Mouse (Mus musculus) erythroblast, embryonic 14.5 days (primary cell): ENCODE measurements around the gene Scn2b. TPM values are rescaled to one million over a fixed set of nuclear protein-coding genes. Genes with fewer than 3 reads are reported as not detected.

ENCODE experiments used
- H3K27me3 ChIP-seq: 2 replicates; pipeline ENCODE4 v1.6.1; 2012; ENCODE audit warnings: inconsistent platforms; ENCODE audit not compliant: control insufficient read depth
- H3K36me3 ChIP-seq: 2 replicates; pipeline ENCODE4 v1.6.1; 2012; ENCODE audit warnings: mild to moderate bottlenecking, inconsistent platforms; ENCODE audit not compliant: control insufficient read depth
- H3K4me1 ChIP-seq: 2 replicates; pipeline ENCODE4 v1.6.1; 2012; ENCODE audit warnings: inconsistent platforms; ENCODE audit not compliant: control insufficient read depth
- H3K4me3 ChIP-seq: replicated peaks from 2 replicates; pipeline ENCODE3; 2012; ENCODE audit warnings: moderate library complexity, mild to moderate bottlenecking, inconsistent platforms
- H3K9me3 ChIP-seq: 2 replicates; pipeline ENCODE4 v1.6.1; 2012; ENCODE audit warnings: low read length, inconsistent platforms, mixed read lengths; ENCODE audit not compliant: control insufficient read depth
- GATA1 ChIP-seq: IDR thresholded peaks from 2 replicates; pipeline ENCODE4 v1.6.1; 2012; ENCODE audit warnings: low read length, inconsistent platforms, mixed read lengths
- TAL1 ChIP-seq: IDR thresholded peaks from 3 replicates; pipeline ENCODE4 v1.6.1; 2012; ENCODE audit warnings: low read length, inconsistent platforms, mixed read lengths
- polyA plus RNA-seq: library from polyadenylated mRNA; stranded (reverse); fragments of >175 nt; gene quantifications from 2 replicates; pipeline ENCODE4 v1.2.3, GENCODE M21; 2012

Scn2b gene
- polyA plus RNA-seq, 1 experiment = not detected

DNA sequence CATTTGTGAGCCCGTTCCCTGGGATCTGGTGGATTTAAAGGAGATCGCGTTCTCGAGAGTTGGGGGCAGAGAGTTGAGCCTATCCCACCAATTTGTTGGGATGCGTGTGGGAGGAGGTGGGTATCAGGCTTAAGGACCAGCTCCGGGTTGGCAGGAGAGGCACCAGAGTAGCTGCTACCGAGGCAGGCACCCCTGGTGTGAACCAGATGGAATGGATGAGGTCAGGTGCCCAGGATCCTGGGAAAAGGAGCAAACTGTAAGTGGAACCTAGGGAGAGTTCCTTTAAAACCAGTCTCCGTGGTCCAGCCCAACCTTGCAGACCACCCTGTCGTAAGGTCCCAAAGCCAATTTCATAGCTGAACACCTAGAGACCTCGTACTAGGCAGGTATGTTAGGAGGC, 970 bp downstream of the Scn2b start:
- Histone ChIP-seq H3K27me3 (peaks cover 19% of the 10 kb centered on the region), H3K4me1 (no peaks in the 10 kb centered on the region), H3K4me3 (no peak overlapping the region), H3K9me3 (no peaks in the 10 kb centered on the region), H3K36me3 (no peaks in the 10 kb centered on the region)
- TF ChIP-seq TAL1 = no peak
- TF ChIP-seq GATA1 = no peak

DNA sequence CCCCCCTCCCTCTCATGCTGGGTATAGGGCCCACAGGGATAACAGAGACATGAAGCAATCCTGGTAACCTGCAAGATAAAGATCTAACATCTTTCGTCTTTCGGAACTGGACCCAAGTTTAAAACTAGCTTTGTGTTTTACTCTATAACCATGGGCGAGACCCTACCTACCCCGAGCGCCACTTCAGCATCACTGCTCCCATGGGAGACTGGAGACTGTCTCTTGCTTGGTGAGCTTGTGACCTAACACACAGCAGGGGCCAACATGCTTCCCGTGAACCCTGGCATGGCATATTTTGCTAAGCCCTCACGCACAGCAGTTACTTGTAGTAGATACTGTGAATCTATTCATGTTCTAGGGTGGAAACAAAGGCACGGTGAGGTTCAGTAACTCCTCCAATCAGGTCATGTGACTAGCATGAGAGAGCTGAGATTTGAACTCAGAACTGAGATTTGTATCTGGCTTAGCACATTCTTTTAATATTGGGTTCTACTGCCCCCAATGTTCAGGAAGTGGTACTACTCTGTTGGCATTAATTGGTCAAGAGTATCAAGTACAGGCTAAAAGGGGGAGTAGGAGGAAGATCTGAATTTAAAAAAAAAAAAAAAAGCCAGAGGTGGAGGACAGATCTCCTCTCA, 1.9 kb downstream of the Scn2b start:
- no peaks in the 10 kb centered on the region for H3K9me3 ChIP-seq
- no peak for TF ChIP-seq TAL1
- TF ChIP-seq GATA1 = no peak
- peaks cover 19% of the 10 kb centered on the region for H3K27me3 ChIP-seq
- no peaks in the 10 kb centered on the region for H3K36me3 ChIP-seq
- no peak overlapping the region for H3K4me3 ChIP-seq
- H3K4me1 ChIP-seq = no peaks in the 10 kb centered on the region

DNA sequence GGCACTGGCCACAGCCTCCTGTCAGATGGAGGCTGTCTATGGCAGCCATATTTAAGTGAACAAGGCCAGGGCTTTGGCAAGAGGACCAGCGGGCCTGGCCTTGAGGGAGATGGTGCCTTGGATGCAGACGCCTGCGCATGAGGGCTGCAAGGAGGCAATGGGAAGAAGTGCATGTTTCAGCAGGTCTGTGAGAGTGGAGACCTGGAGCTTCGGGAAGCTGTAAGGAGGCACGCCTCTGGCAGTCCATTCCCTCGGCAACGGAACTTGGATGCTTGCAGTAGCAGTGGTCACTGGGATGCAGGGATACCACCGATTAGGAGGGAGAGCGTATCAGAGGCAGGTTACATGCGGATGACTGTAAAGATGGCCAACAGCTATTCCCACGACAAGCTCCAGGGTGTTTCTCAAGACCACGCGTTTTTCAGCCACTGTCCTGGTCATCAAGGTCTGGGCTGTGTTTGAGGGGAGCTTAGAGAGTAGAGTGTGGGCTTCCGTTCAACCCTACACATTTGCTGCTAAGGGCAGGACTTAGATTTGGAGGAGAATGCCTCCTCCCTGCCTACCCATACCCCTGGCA, 2.5 kb downstream of the Scn2b start:
- TF ChIP-seq GATA1 (no peak), TAL1 (no peak)
- Histone ChIP-seq H3K27me3 (peaks cover 16% of the 10 kb centered on the region), H3K36me3 (no peaks in the 10 kb centered on the region), H3K4me1 (no peaks in the 10 kb centered on the region), H3K9me3 (no peaks in the 10 kb centered on the region), H3K4me3 (no peak overlapping the region)

DNA sequence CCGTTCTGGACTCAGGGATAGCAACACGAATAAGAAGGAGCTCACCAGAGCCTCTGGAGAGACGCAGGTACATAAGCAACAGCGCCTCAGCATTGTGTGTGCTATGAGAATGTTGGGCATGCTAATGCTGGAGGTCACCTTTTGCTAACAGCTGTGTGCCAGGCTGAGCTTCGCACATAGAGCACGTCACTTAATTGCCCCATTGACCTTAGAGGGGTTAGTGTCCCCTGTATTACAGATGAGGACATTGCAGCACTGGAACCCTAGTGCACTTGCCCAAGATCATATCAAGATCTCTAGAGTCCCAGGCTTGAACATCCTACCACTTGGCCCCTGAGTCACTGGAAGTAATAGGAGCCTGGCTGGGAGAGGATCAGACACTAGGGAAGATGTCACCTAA, 3.0 kb downstream of the Scn2b start:
- no peak for TF ChIP-seq GATA1
- no peak for TF ChIP-seq TAL1
- no peaks in the 10 kb centered on the region for H3K4me1 ChIP-seq
- H3K27me3 ChIP-seq = peaks cover 13% of the 10 kb centered on the region
- no peaks in the 10 kb centered on the region for H3K36me3 ChIP-seq
- no peak overlapping the region for H3K4me3 ChIP-seq
- H3K9me3 ChIP-seq = no peaks in the 10 kb centered on the region

DNA sequence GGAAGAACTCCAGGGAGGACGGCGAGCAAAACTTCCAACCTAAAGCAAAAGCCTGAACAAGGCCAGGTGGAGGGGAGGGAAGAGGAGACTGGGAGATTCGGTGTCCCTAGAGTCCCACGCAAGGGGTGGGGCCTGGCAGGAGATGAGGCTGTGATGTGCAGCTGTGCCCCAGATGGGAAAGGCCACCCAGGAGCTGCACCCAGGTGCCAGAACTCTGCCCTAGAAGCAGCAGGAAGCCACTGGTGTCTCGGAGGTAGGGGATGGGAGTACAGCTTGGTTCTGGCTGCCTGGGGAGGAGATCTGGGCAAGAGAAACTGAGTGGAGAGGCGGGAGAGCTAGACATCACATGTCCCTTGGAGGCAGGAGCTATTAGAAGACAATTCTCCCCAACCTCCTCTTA, 3.4 kb downstream of the Scn2b start:
- no peaks in the 10 kb centered on the region for H3K4me1 ChIP-seq
- TF ChIP-seq GATA1 (no peak), TAL1 (no peak)
- H3K4me3 ChIP-seq = no peak overlapping the region
- no peaks in the 10 kb centered on the region for H3K9me3 ChIP-seq
- H3K36me3 ChIP-seq = no peaks in the 10 kb centered on the region
- H3K27me3 ChIP-seq = peaks cover 9% of the 10 kb centered on the region

DNA sequence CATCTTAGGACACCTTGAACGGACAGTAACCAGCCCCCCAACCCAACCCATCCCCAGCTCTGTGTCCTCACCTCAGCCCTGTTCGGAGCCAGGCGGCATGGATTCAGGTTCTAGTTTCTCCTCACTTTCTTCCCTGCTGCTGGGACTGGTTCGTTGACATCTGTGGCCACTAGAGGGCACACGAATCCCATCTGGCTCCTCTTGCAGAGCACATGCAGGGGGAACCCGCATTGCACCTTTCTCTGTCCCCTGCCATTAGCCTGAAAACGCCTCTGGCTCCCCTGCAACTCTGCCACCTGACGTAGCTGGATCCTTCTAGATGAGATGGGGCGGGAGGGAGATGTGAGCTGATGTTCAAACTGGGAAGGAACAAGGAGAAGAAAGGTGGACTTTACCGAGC, 4.2 kb downstream of the Scn2b start:
- Histone ChIP-seq H3K27me3 (peaks cover 3% of the 10 kb centered on the region; the same call in 1 of the 2 replicates), H3K9me3 (no peaks in the 10 kb centered on the region), H3K36me3 (no peaks in the 10 kb centered on the region), H3K4me3 (no peak overlapping the region), H3K4me1 (no peaks in the 10 kb centered on the region)
- TF ChIP-seq TAL1 (no peak), GATA1 (no peak)

DNA sequence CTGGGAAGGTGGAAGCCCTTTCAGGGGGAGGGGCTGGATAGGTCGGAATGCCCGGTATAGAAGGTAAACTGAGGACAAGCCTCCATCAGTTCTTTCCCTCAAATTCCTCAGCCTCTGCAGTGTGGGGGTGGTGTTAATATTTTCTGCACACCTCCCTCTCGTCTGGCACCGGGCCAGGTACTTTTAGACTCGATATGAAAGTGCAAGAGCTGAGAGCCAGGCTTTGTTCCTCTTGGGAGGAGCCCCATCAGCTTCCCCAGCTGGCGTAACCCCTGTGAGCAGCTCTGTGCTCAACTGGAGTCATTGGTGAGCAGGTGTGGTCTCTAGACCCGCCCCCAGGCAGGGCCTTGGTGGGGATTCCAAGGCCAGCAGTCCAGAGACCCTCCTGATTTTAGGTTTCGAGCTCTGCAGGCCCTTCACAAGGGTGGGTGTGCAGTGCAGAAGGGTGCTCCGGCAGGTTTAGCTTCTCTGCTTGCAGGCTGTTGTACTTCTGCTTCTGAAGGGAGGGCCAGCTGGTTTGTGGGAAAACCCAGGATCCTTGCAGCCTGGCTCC, 4.7 kb downstream of the Scn2b start:
- TF ChIP-seq TAL1 (no peak), GATA1 (no peak)
- H3K4me1 ChIP-seq = no peaks in the 10 kb centered on the region
- H3K36me3 ChIP-seq = no peaks in the 10 kb centered on the region
- H3K9me3 ChIP-seq = no peaks in the 10 kb centered on the region
- H3K4me3 ChIP-seq = no peak overlapping the region
- H3K27me3 ChIP-seq = peaks cover 3% of the 10 kb centered on the region; the same call in 1 of the 2 replicates

DNA sequence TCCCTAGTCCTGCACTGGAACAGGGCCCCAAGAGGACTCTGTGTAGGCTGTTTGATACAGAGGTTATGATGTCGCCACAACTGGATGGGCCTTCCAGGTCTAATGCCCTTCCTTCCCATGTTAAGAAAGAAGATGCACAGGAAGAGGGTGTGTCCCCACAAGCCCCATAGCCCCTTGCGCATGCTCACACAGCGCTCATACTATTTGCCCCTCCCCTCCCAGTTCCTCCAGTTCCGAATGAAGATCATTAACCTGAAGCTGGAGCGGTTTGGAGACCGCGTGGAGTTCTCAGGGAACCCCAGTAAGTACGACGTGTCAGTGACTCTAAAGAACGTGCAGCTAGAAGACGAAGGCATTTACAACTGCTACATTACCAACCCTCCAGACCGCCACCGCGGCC, 7.6 kb downstream of the Scn2b start:
- no peaks in the 10 kb centered on the region for H3K27me3 ChIP-seq
- TF ChIP-seq GATA1 (no peak), TAL1 (no peak)
- no peak overlapping the region for H3K4me3 ChIP-seq

DNA sequence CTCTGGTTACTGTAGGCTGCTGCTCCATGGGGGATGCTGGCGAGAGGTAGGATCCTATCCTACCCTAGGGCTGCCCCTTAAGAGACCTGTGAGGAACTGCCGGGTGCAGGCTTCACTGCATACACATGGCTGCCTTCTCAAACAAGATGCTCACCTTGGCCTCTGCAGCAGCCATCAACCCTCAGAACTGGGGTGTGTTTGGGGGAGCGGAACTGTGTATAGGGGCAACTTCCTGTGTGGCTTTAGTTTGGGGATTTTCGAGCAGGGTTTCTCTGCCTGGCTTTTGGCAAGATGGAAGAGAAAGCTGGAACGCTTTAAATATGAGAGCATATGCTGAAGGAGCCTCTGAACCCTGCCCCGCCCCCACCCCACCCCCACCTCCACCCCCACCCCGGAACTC, 9.4 kb downstream of the Scn2b start:
- Histone ChIP-seq H3K27me3 (no peaks in the 10 kb centered on the region), H3K4me3 (no peak overlapping the region), H3K9me3 (no peaks in the 10 kb centered on the region), H3K4me1 (no peaks in the 10 kb centered on the region), H3K36me3 (no peaks in the 10 kb centered on the region)
- no peak for TF ChIP-seq TAL1
- no peak for TF ChIP-seq GATA1

More for the DNA sequence above, 7.6 kb downstream of the Scn2b start:
- Histone ChIP-seq H3K36me3 (no peaks in the 10 kb centered on the region), H3K4me1 (no peaks in the 10 kb centered on the region), H3K9me3 (no peaks in the 10 kb centered on the region)
